Mouse (Mus musculus) embryonic stem cell, embryonic (primary cell): Measurements from ENCODE around the gene Id3.

ENCODE experiments used
- CTCF ChIA-PET, 4 experiments: fragments of 300-600 bp in 2 of 4; fragments of 350-600 bp in 2 of 4; sonication (Branson Sonifier 250); formaldehyde crosslinking; loops; one replicate each; lab custom pipeline; 2022; ENCODE audit warnings: inconsistent platforms in 2 of 4; lab: Charles Lee
- POLR2A ChIA-PET, 4 experiments: fragments of 300-600 bp in 2 of 4; fragments of 350-600 bp in 2 of 4; sonication (Branson Sonifier 250); formaldehyde crosslinking; loops; one replicate each; lab custom pipeline; 2022; ENCODE audit warnings: antibody characterized with exemption in 4 of 4, inconsistent platforms in 1 of 4; lab: Charles Lee

The Id3 gene

GRCm38 (mm10) chr4:136139326-136140110 lies 3.8 kb upstream of the Id3 start:
- POLR2A ChIA-PET: interaction anchor here in 2 of 4 experiments (0.5 to 1.6 kb wide), 6 partner anchors 11 to 219 kb away, joined by 3 to 5 read pairs (median 3); partner anchors contain the start of genes Fuca1 (in 1 of the 2) and Gale (in 1 of the 2)
- CTCF ChIA-PET: interaction anchor here in 2 of 4 experiments (0.6 to 0.8 kb wide), 2 partner anchors 51 to 179 kb away, joined by 3 read pairs; no protein-coding TSS in a partner anchor

GRCm38 (mm10) chr4:136140327-136141250 lies 2.7 kb upstream of the Id3 start:
- CTCF ChIA-PET: interaction anchor here in 3 of 4 experiments (0.6 to 0.8 kb wide), 4 partner anchors 52 to 153 kb away, joined by 3 to 11 read pairs (median 4); partner anchors contain the start of gene Pithd1 (in 1 of the 3)
- POLR2A ChIA-PET: interaction anchor here in 3 of 4 experiments (0.5 to 1.6 kb wide), 9 partner anchors 10 to 244 kb away, joined by 3 to 5 read pairs (median 3); partner anchors contain the start of gene Fuca1 (in 1 of the 3)

- POLR2A ChIA-PET: interaction anchor here in 3 of 4 experiments (0.6 to 11.0 kb wide), 7 partner anchors 10 to 273 kb away, joined by 3 to 122 read pairs (median 4); partner anchors contain the start of gene Rpl11 (in 1 of the 3)
- CTCF ChIA-PET: no interaction called here
Observed at GRCm38 (mm10) chr4:136142267-136143192, 767 bp upstream of the Id3 start.

GRCm38 (mm10) chr4:136144126-136144926 lies 1.0 kb downstream of the Id3 start:
- ChIA-PET CTCF (interaction anchor here in 3 of 4 experiments (0.6 to 1.1 kb wide), 5 partner anchors 15 to 1288 kb away, joined by 3 to 7 read pairs (median 4); partner anchors contain the start of gene Fuca1 (in 1 of the 3)), POLR2A (interaction anchor here (0.8 to 11.0 kb wide), 36 partner anchors 8 to 190 kb away, joined by 3 to 122 read pairs (median 4); partner anchors contain the start of genes Rpl11 (in 2 of the 4), Tcea3 (in 2 of the 4) and E2f2 (in 1 of the 4))

GRCm38 (mm10) chr4:136144927-136145292 lies 1.6 kb downstream of the Id3 start:
- ChIA-PET POLR2A (interaction anchor here (0.6 to 11.0 kb wide), 39 partner anchors 9 to 257 kb away, joined by 3 to 122 read pairs (median 4); partner anchors contain the start of genes Rpl11 (in 3 of the 4), Tcea3 (in 2 of the 4), E2f2 (in 1 of the 4) and Gale (in 1 of the 4)), CTCF (interaction anchor here in 1 of 4 experiments (1.0 kb wide), 1 partner anchor 38 kb away, joined by 3 read pairs; no protein-coding TSS in a partner anchor)

DNA sequence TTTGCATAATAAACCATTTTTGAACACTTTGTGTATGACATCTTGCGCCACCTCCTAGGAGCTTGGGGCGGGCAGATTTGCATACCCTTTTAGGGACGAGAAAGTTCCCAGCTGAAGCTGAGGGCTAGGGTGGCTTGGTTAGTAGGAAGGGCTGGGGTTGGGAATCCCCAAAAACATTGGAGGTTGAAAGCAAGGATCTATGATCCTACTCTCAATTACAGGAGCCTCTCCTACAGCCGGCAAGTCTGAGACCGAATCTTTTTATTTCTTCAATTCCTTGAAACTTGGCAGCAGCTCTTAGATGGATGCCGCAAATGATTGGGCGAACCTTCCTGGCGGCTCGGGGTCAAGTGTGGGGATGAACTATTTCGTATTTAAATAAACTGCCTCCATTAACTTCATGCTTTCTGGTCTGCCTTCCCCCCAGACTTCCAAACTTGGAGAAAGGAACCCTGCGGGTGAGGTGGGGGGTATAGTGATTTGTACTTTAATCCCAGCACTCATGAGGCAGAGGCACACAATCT lies 2.1 kb downstream of the Id3 start:
- POLR2A ChIA-PET: interaction anchor here (0.6 to 11.0 kb wide), 34 partner anchors 13 to 258 kb away, joined by 3 to 122 read pairs (median 4); partner anchors contain the start of genes Rpl11 (in 3 of the 4), Tcea3 (in 2 of the 4), E2f2 (in 1 of the 4) and Gale (in 1 of the 4)
- CTCF ChIA-PET: interaction anchor here in 3 of 4 experiments (0.6 to 5.8 kb wide), 3 partner anchors 38 to 74 kb away, joined by 3 to 36 read pairs (median 3); no protein-coding TSS in a partner anchor

GRCm38 (mm10) chr4:136145991-136146711 lies 2.9 kb downstream of the Id3 start:
- ChIA-PET CTCF (interaction anchor here (0.5 to 5.8 kb wide), 19 partner anchors 12 to 479 kb away, joined by 3 to 36 read pairs (median 5); partner anchors contain the start of gene Rpl11 (in 1 of the 4)), POLR2A (interaction anchor here (0.6 to 11.0 kb wide), 65 partner anchors 8 to 1679 kb away, joined by 3 to 122 read pairs (median 5); partner anchors contain the start of genes Rpl11 (in 4 of the 4), Asap3 (in 2 of the 4), E2f2 (in 2 of the 4) and Eloa (in 1 of the 4))

DNA sequence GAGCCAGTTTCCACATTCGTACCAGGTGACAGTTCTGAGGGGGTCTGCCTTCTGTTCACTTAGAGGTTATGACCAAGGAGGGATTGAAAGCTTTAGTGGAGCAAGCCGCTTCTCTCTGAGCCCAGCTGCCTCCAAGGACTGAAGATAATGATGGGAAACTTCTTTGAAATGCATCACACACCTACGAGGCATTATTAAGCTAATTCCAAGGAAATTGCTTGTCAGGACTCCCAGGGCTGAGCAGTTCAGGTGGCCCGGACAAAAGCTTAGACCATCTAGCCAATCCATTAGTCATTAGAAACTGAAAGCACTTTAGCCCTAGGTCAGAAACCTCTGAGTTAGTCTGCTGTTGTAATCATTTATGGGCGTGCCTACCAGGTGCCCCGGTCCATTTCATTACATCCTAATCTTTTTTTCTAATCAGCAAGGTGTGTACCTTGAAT lies 3.4 kb downstream of the Id3 start:
- POLR2A ChIA-PET: interaction anchor here (0.5 to 11.0 kb wide), 88 partner anchors 8 to 1859 kb away, joined by 3 to 122 read pairs (median 6); partner anchors contain the start of genes Rpl11 (in 4 of the 4), Asap3 (in 2 of the 4), E2f2 (in 2 of the 4) and Eloa (in 1 of the 4)
- CTCF ChIA-PET: interaction anchor here (0.5 to 5.8 kb wide), 31 partner anchors 9 to 480 kb away, joined by 3 to 36 read pairs (median 4); partner anchors contain the start of genes Fuca1 (in 1 of the 4) and Rpl11 (in 1 of the 4)

DNA sequence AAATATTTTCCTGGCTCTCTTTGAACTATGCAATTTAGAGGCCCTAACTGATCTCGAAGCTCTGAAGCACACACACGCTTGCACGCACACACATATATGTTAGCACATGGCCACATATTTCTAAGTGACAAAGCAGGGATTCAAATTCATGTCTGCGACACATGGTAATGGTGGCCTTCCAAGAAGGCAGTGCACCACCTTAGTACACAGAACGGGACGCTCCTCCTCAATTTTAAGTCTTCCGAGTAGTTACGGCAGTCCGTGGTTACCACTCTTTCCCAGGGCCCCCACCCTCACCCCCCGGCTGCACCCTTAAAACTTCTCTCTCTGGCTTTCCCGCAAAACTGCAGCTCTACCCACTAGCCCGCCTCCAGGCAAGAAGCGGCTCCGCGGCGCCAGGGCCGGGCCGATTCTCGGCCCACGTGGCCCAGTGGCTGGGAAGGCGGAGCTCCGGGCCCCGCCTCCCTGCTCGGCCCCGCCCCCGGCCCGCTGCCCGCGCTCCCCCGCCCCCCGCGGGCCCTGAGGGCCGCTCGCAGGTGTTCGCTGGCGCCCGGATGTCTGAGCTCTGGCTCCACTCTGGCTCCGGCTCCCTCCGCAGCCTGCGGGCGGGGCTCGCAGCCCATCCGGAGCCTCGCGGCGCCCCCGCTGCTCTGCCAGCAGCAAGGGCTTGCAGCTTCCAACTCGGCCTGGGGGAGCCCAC lies 4.3 kb downstream of the Id3 start:
- CTCF ChIA-PET: interaction anchor here (0.6 to 5.8 kb wide), 41 partner anchors 9 to 839 kb away, joined by 3 to 36 read pairs (median 4); partner anchors contain the start of genes E2f2 (in 1 of the 4), Fuca1 (in 1 of the 4) and Rpl11 (in 1 of the 4)
- POLR2A ChIA-PET: interaction anchor here (0.5 to 11.0 kb wide), 106 partner anchors 9 to 1680 kb away, joined by 3 to 122 read pairs (median 4); partner anchors contain the start of genes Rpl11 (in 4 of the 4), E2f2 (in 2 of the 4), Pithd1 (in 2 of the 4) and Asap3 (in 1 of the 4)

DNA sequence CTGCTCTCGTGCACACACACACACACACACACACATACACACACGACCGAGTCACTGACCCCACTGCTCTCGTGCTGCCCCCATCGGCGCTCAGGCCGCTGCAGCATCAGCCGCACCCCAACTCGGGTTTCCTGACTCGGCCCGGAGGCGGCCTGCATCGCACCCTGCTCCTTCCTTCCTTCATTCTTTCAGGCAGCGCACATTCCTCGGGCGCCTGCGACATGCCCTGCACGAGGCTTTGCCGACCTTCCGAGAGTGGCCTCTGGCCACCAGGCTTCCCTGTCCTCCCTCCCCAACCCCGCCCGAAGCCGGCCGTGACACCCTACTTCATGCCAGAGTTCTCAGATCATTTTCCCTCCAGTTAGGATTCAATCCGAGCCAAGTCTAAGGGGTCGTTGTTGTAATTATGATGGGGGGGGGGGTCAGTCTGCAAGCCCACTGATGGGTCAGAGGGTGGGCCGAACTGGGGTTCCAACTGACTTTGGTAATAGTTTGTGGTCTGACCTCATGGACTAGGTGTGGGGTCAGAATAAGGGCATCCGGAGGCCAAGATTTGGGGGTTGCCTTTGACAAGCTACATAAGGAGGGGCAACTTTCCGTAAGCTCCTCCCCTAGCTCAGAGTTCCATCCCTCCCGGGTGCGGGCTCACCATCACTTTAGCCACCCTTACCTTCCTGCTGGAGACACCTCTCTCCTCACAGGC lies 5.2 kb downstream of the Id3 start:
- ChIA-PET POLR2A (interaction anchor here (0.6 to 11.0 kb wide), 59 partner anchors 10 to 779 kb away, joined by 3 to 122 read pairs (median 5); partner anchors contain the start of genes Rpl11 (in 3 of the 4), E2f2 (in 2 of the 4), Pithd1 (in 2 of the 4) and Asap3 (in 1 of the 4)), CTCF (interaction anchor here (0.5 to 5.8 kb wide), 34 partner anchors 10 to 440 kb away, joined by 3 to 36 read pairs (median 4); partner anchors contain the start of genes Asap3 (in 1 of the 4), E2f2 (in 1 of the 4) and Rpl11 (in 1 of the 4))

- POLR2A ChIA-PET: interaction anchor here (0.7 to 11.0 kb wide), 19 partner anchors 13 to 226 kb away, joined by 3 to 122 read pairs (median 13); partner anchors contain the start of genes Rpl11 (in 2 of the 4), Asap3 (in 1 of the 4) and E2f2 (in 1 of the 4)
- CTCF ChIA-PET: interaction anchor here (0.6 to 5.8 kb wide), 19 partner anchors 9 to 83 kb away, joined by 3 to 36 read pairs (median 5); partner anchors contain the start of gene Asap3 (in 1 of the 4)
Observed at GRCm38 (mm10) chr4:136149045-136149379, 5.7 kb downstream of the Id3 start.

GRCm38 (mm10) chr4:136149734-136150133 lies 6.4 kb downstream of the Id3 start:
- ChIA-PET CTCF (interaction anchor here (0.5 to 5.8 kb wide), 27 partner anchors 9 to 1553 kb away, joined by 3 to 36 read pairs (median 4); no protein-coding TSS in a partner anchor), POLR2A (interaction anchor here in 3 of 4 experiments (0.5 to 11.0 kb wide), 9 partner anchors 10 to 1914 kb away, joined by 3 to 122 read pairs (median 3); partner anchors contain the start of genes Asap3 (in 1 of the 3) and Rpl11 (in 1 of the 3))
